Mouse (Mus musculus) limb, embryonic 13.5 days (tissue): ENCODE results near the gene BC024978. TPM values are rescaled to one million over a fixed set of nuclear protein-coding genes. Genes with fewer than 3 reads are reported as not detected.
A peak's percentile ranks its signal among the peaks of the same experiment; 100 is the strongest.

ENCODE experiments used
- ATAC-seq: fragments of 200-750 bp; cut with Nextera tagmentation; 2 replicates; pipeline ENCODE4 v1.8.0; 2017; ENCODE audit warnings: low read depth, moderate number of reproducible peaks, moderate TSS enrichment; ENCODE audit not compliant: low FRiP score
- H3K27ac ChIP-seq: fragments of 300-500 bp; sonication (generic); 2 replicates; pipeline ENCODE4 v1.5.1; 2015; ENCODE audit warnings: inconsistent platforms, mild to moderate bottlenecking, moderate library complexity
- H3K27me3 ChIP-seq: fragments of 300-500 bp; sonication (generic); 2 replicates; pipeline ENCODE4 v1.6.1; 2015; ENCODE audit warnings: mild to moderate bottlenecking, inconsistent platforms
- H3K36me3 ChIP-seq: fragments of 300-500 bp; sonication (generic); 2 replicates; pipeline ENCODE4 v1.6.1; 2015; ENCODE audit warnings: inconsistent platforms, mild to moderate bottlenecking, moderate library complexity
- H3K4me1 ChIP-seq: fragments of 300-500 bp; sonication (generic); 2 replicates; pipeline ENCODE4 v1.6.1; 2015; ENCODE audit warnings: inconsistent platforms
- H3K4me2 ChIP-seq: fragments of 300-500 bp; sonication (generic); replicated peaks from 2 replicates; pipeline ENCODE4 v1.6.1; 2015; ENCODE audit warnings: inconsistent platforms, mild to moderate bottlenecking, moderate library complexity
- H3K4me3 ChIP-seq: fragments of 300-500 bp; sonication (generic); 2 replicates; pipeline ENCODE4 v1.5.1; 2015; ENCODE audit warnings: moderate library complexity, mild to moderate bottlenecking, inconsistent platforms
- H3K9ac ChIP-seq: fragments of 300-500 bp; sonication (generic); 2 replicates; pipeline ENCODE4 v1.6.1; 2015; ENCODE audit warnings: mild to moderate bottlenecking, inconsistent platforms
- H3K9me3 ChIP-seq: fragments of 300-500 bp; sonication (generic); 2 replicates; pipeline ENCODE4 v1.6.1; 2016; ENCODE audit warnings: inconsistent platforms
- WGBS: fragments of 180-500 bp; shearing (Covaris S2); methylation state at CpG from one replicate; pipeline ENCODE4 v1.1.7; 2015; 5-methylcytosine and 5-hydroxymethylcytosine counted together
- polyA plus RNA-seq: library from polyadenylated mRNA; unstranded; fragments of >200 nt; fragmentation: Nextera tagmentation; extraction: Ambion mirVana; gene quantifications from 2 replicates; pipeline ENCODE4 v1.2.1, GENCODE M21; 2015

Gene BC024978
- polyA plus RNA-seq, 1 experiment from 2014 or later: 3.6 TPM

DNA sequence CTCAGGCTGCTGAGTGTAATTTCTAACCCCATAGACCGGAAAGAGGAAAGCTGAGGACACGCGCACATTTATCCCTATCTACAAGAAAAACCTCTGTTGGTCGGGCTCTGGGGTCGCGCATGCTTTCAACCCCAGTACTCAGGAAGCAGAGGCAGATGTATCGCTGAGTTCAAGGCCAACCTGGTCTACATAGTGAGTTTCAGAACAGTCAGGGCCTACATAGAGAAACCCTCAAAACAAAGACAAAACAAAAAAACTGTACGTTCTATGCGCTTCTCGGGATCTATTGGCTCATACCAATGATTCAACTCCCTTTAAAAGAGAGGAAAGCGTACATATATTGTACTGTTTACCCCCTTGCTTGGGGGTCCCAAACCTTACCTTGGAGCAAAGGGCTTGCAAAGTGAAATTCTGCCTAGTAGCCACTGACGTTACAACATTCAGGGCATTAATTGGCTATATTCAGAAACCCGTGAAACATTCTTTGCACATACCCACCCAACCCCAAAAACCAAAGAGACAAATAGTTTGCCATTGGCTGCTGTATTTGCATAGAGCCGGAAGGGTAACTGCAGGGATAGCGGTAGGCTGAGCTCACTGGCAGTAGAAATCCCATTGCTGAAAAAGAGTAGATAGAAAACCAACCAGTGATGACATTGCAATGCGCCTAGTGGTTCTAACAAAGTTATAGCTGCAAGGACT is 16.2 kb upstream of the BC024978 start:
- Histone ChIP-seq H3K27ac (peak overlapping the region; percentile 72), H3K4me3 (peak overlapping the region; percentile 67), H3K4me2 (peak overlapping the region; percentile 64), H3K9ac (peak overlapping the region; percentile 14; the same call in 1 of the 2 replicates), H3K36me3 (peaks cover 26% of the 10 kb centered on the region), H3K9me3 (no peaks in the 10 kb centered on the region), H3K4me1 (peaks cover 23% of the 10 kb centered on the region), H3K27me3 (no peaks in the 10 kb centered on the region)
- WGBS: 45% methylated on average over 16 of the region's 16 CpGs
- ATAC-seq: no peak

DNA sequence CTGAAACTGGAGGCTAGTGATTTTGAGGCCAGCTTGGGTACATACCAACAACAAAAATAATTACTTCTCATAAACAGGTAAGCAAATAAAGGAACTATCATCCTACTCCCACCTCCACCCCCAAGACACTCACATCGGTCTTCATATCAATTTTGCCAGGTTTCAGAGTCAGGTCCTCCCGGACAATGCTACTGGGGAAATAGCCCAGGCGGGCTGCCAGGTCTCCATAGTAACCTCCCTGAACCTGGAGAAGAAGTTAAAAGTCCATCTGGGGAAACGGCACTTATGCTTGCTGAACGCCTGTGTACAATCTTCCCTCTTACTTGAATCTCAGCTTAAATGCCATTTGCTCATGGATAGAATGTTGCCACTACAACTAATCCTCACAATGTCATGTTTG is 15.5 kb upstream of the BC024978 start:
- peaks cover 26% of the 10 kb centered on the region for H3K36me3 ChIP-seq
- no peak for ATAC-seq
- no peaks in the 10 kb centered on the region for H3K27me3 ChIP-seq
- H3K27ac ChIP-seq: peak overlapping the region; percentile 94; the same call in 1 of the 2 replicates
- peak overlapping the region; percentile 64 for H3K4me2 ChIP-seq
- peak overlapping the region; percentile 66 for H3K9ac ChIP-seq
- H3K9me3 ChIP-seq: no peaks in the 10 kb centered on the region
- H3K4me3 ChIP-seq: peak overlapping the region; percentile 67
- 61% methylated on average over 5 of the region's 5 CpGs for WGBS
- peaks cover 23% of the 10 kb centered on the region for H3K4me1 ChIP-seq

DNA sequence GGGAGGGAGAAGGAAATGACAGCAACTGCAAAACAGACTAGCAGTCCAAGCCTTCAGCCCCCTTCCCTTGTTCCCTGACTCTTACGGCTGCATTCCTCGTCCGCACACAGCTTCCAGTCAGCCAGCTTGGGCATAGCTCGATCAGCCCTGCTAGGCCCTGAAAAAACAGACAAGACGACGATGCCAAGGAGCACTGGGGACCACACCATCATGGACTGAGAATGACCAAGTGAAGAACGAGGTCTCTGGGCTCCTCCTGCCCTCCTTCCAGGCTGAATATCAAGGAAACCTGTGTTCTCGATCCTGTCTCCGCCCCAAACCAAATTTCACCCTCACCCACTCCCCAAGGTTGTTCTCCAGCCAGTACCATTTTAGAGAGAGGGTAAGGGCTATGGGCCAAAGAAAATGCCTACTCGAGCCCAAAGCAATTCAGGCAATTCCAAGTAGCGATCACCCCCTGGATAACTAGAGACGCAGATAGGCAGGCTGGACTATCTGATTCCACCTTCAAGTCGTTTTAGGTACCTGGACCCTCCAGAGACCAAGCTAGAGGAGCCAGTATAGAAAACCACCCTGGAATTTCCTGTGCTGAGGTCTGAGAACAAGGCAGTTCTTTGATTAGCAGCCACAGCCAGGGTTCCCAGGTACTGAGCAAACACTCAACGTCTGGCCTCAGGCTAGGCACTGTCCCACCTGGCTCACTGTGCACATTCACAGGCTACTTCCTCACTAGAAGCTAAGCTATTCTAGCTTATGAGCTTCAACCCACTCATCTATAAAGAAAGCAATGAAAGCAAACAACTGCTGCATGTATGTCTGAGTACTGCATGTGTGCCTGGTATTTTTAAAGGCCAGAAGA is 14.5 kb upstream of the BC024978 start, which contains the start of the genes Gm21983 and Mia:
Gene Gm21983 (minus strand): TSS at position 250 of the 859 bp plus-strand sequence.
Gene Mia (minus strand): TSS at position 321 of the 859 bp plus-strand sequence.
- H3K27ac ChIP-seq: peak within 1 kb of the TSS; percentile 94
- WGBS: 63% methylated on average over 14 of the region's 14 CpGs
- H3K36me3 ChIP-seq: peaks cover 26% of the 10 kb centered on the region
- H3K4me1 ChIP-seq: peaks cover 23% of the 10 kb centered on the region
- H3K4me3 ChIP-seq: peak within 1 kb of the TSS; percentile 67
- H3K4me2 ChIP-seq: peak within 1 kb of the TSS; percentile 64
- no peaks in the 10 kb centered on the region for H3K9me3 ChIP-seq
- ATAC-seq: no peak
- H3K9ac ChIP-seq: peak within 1 kb of the TSS; percentile 66
- H3K27me3 ChIP-seq: no peaks in the 10 kb centered on the region

GRCm38 (mm10) chr7:27182498-27182897 is 13.1 kb upstream of the BC024978 start:
- H3K4me3 ChIP-seq: no peak overlapping the region
- H3K9ac ChIP-seq: no peak overlapping the region
- 79% methylated on average over 1 of the region's 1 CpGs for WGBS
- no peak overlapping the region for H3K4me2 ChIP-seq
- no peaks in the 10 kb centered on the region for H3K27me3 ChIP-seq
- H3K9me3 ChIP-seq: no peaks in the 10 kb centered on the region
- ATAC-seq: no peak
- H3K4me1 ChIP-seq: peaks cover 22% of the 10 kb centered on the region
- no peak overlapping the region for H3K27ac ChIP-seq
- peaks cover 41% of the 10 kb centered on the region for H3K36me3 ChIP-seq

GRCm38 (mm10) chr7:27184964-27185363 is 10.6 kb upstream of the BC024978 start:
- peaks cover 65% of the 10 kb centered on the region for H3K36me3 ChIP-seq
- peaks cover 8% of the 10 kb centered on the region; the same call in 1 of the 2 replicates for H3K4me1 ChIP-seq
- no peak overlapping the region for H3K4me2 ChIP-seq
- no peak overlapping the region for H3K9ac ChIP-seq
- H3K27ac ChIP-seq: no peak overlapping the region
- no peak for ATAC-seq
- WGBS: 64% methylated on average over 3 of the region's 3 CpGs
- H3K4me3 ChIP-seq: no peak overlapping the region
- H3K27me3 ChIP-seq: no peaks in the 10 kb centered on the region
- no peaks in the 10 kb centered on the region for H3K9me3 ChIP-seq

GRCm38 (mm10) chr7:27185986-27186385 is 9.6 kb upstream of the BC024978 start:
- WGBS: 93% methylated on average over 5 of the region's 5 CpGs
- ATAC-seq: no peak
- H3K9me3 ChIP-seq: no peaks in the 10 kb centered on the region

GRCm38 (mm10) chr7:27189271-27189931 is 6.2 kb upstream of the BC024978 start:
- peaks cover 11% of the 10 kb centered on the region for H3K4me1 ChIP-seq
- H3K27ac ChIP-seq: no peak overlapping the region
- WGBS: 96% methylated on average over 10 of the region's 10 CpGs
- H3K4me3 ChIP-seq: no peak overlapping the region
- H3K27me3 ChIP-seq: no peaks in the 10 kb centered on the region
- no peaks in the 10 kb centered on the region for H3K9me3 ChIP-seq
- no peak overlapping the region for H3K9ac ChIP-seq
- no peak for ATAC-seq
- H3K4me2 ChIP-seq: no peak overlapping the region
- peaks cover 98% of the 10 kb centered on the region for H3K36me3 ChIP-seq

More at GRCm38 (mm10) chr7:27185986-27186385, 9.6 kb upstream of the BC024978 start:
- Histone ChIP-seq H3K27ac (no peak overlapping the region), H3K9ac (no peak overlapping the region), H3K4me3 (no peak overlapping the region), H3K4me1 (peaks cover 5% of the 10 kb centered on the region; the same call in 1 of the 2 replicates), H3K36me3 (peaks cover 76% of the 10 kb centered on the region), H3K4me2 (no peak overlapping the region), H3K27me3 (no peaks in the 10 kb centered on the region)

GRCm38 (mm10) chr7:27192434-27192833 is 3.1 kb upstream of the BC024978 start:
- H3K36me3 ChIP-seq: peaks cover 71% of the 10 kb centered on the region
- H3K4me2 ChIP-seq: no peak overlapping the region
- H3K27ac ChIP-seq: no peak overlapping the region
- 92% methylated on average over 5 of the region's 5 CpGs for WGBS
- H3K27me3 ChIP-seq: no peaks in the 10 kb centered on the region
- H3K4me1 ChIP-seq: peaks cover 18% of the 10 kb centered on the region
- no peak overlapping the region for H3K4me3 ChIP-seq
- ATAC-seq: no peak
- no peaks in the 10 kb centered on the region for H3K9me3 ChIP-seq
- H3K9ac ChIP-seq: no peak overlapping the region

DNA sequence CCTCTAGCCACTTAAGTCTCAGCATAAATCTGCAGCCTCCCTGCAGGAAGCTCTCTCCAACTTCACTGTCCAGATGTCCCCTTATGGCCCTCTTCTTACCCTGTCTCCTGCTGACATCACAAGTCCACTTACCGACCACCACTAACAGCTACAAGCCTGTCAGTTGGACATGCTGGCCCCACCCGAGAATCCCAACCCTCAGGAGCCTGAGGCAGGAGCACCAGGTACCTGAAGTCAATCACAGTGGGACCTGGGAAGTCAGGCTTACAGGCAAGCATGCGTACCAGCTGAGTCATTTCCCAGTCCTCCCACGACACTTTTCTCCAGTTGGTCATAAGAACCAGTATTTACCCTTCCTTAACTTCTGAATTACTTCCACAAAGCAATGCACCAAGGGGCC is 1.9 kb upstream of the BC024978 start:
- Histone ChIP-seq H3K27ac (no peak overlapping the region), H3K9ac (peak overlapping the region; percentile 31; the same call in 1 of the 2 replicates), H3K27me3 (no peaks in the 10 kb centered on the region), H3K4me3 (no peak overlapping the region), H3K9me3 (no peaks in the 10 kb centered on the region), H3K36me3 (peaks cover 60% of the 10 kb centered on the region), H3K4me1 (peaks cover 18% of the 10 kb centered on the region), H3K4me2 (peak overlapping the region; percentile 82)
- ATAC-seq: no peak
- 83% methylated on average over 4 of the region's 4 CpGs for WGBS

GRCm38 (mm10) chr7:27197136-27197535 is 1.6 kb downstream of the BC024978 start:
- Histone ChIP-seq H3K27me3 (no peaks in the 10 kb centered on the region), H3K4me1 (peaks cover 18% of the 10 kb centered on the region), H3K4me3 (no peak overlapping the region), H3K9ac (no peak overlapping the region), H3K9me3 (no peaks in the 10 kb centered on the region), H3K4me2 (peak overlapping the region; percentile 69; the same call in 1 of the 2 replicates), H3K36me3 (peaks cover 41% of the 10 kb centered on the region), H3K27ac (no peak overlapping the region)
- 83% methylated on average over 3 of the region's 3 CpGs for WGBS
- ATAC-seq: no peak

DNA sequence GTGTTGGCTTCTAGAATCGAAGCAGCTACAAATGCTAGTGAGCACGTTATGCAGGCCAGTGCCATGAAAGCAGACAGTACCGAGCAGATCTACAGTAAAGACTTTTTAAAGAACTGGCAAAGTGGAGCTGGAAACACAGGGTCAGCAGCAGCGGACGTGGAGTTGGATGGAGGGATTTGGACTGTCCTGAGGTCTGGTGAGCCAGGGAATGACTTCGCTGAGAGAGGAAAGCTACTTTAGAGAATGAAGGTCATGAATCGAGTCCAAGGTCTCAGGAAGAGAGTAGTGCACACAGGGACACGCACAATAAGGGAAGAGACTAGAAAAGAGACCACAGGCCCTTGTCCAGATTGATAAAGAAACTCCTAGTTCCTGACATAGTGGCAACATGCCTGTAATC is 2.1 kb downstream of the BC024978 start:
- 93% methylated on average over 8 of the region's 8 CpGs for whole genome bisulfite sequencing
- no peak overlapping the region for H3K9ac ChIP-seq
- H3K4me3 ChIP-seq: no peak overlapping the region
- H3K9me3 ChIP-seq: no peaks in the 10 kb centered on the region
- no peak for ATAC-seq
- H3K4me2 ChIP-seq: no peak overlapping the region
- H3K27me3 ChIP-seq: no peaks in the 10 kb centered on the region
- no peak overlapping the region for H3K27ac ChIP-seq
- peaks cover 40% of the 10 kb centered on the region for H3K36me3 ChIP-seq
- H3K4me1 ChIP-seq: peaks cover 18% of the 10 kb centered on the region

DNA sequence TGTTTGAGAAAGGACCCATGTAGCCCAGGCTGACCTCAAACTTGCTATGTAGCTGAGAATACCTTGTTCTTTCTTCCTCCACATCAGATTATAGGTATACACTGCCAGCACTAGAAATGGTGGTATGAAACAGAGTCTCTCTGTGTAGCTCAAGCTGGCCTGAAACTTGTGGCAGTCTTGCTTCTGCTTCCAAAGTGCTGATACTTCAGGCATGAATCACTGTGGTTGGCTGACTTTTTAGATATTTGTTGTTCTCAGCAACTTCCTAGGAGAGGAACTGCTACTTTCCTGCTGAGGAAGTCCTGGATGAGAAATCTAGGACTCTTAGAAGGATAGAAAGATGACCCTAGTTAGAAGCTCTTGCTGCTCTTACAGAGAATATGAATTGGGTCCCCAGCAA is 2.8 kb downstream of the BC024978 start:
- ATAC-seq: no peak
- peaks cover 40% of the 10 kb centered on the region for H3K36me3 ChIP-seq
- H3K27ac ChIP-seq: no peak overlapping the region

More for the DNA sequence above, 2.8 kb downstream of the BC024978 start:
- Histone ChIP-seq H3K27me3 (no peaks in the 10 kb centered on the region), H3K9me3 (no peaks in the 10 kb centered on the region), H3K4me1 (peaks cover 16% of the 10 kb centered on the region), H3K4me2 (no peak overlapping the region), H3K9ac (no peak overlapping the region), H3K4me3 (no peak overlapping the region)
